Mouse (Mus musculus): ENCODE results near the gene Smoc1.

DNA sequence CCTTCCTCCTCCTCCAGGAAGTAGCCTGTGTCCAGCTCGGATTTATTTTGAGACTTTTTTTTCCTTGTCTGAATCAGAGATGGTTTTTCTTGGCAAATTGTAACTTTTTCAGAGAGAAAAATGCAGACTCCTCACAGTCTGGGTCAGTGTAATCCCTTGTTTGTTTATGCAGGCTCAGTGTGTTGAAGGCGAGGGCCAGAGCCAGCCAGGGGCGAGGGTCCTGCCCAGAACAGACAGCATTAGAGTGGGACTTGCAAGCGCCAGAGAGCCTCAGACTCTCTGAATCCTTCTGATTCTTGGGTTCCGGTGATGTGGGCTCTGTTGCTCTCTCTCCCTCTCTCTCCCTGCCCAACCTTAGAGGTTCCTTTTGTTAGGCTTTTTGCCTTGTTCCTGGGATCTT, 53.7 kb downstream of the Smoc1 start:
- TF ChIP-seq CTCF (conservative IDR thresholded peaks at IDR 0.05; ENCODE audit: insufficient read depth, insufficient read length, low read depth, low read length) (no peak), POLR2A (IDR thresholded peaks at IDR 0.05; ENCODE audit: low read depth, low read length) (no peak)
